Mouse (Mus musculus) layer of hippocampus, adult 8-10 months (tissue): ENCODE data around the gene Cct2. TPM values are rescaled to one million over a fixed set of nuclear protein-coding genes. Genes with fewer than 3 reads are reported as not detected.

Experiments
- total RNA-seq, 4 experiments: library from RNA; stranded (reverse); gene quantifications; 2 replicates each; pipeline ENCODE4 v1.2.4; 2022

The Cct2 gene
- total RNA-seq, 4 experiments from 2014 or later, result 161 to 170 (median 162) TPM

Other genes starting within 250 kb of the Cct2 start
- under 1 TPM in 2 of 4 experiments, not detected in 2; 0.14 to 0.47 TPM for gene Myrfl, start 166.9 kb downstream of the Cct2 start, total RNA-seq
- 10 to 100 TPM; 47.1 to 62.3 (median 58.9) TPM for gene Rab3ip, start 113.0 kb downstream of the Cct2 start, total RNA-seq
- not detected for gene Gm10271, start 91.2 kb downstream of the Cct2 start, total RNA-seq
- 1 to 10 TPM; 1.5 to 2.8 (median 2.5) TPM for gene Best3, start 77.5 kb downstream of the Cct2 start, total RNA-seq
- gene Lrrc10, start 18.5 kb downstream of the Cct2 start, total RNA-seq, result under 1 TPM in 1 of 4 experiments, not detected in 3; 0.23 TPM
- 10 to 100 TPM; 35.8 to 44.1 (median 40.8) TPM for gene Frs2, start 84.7 kb upstream of the Cct2 start, total RNA-seq
- 10 to 100 TPM; 39.1 to 45.2 (median 40.7) TPM for gene Yeats4, start 160.7 kb upstream of the Cct2 start, total RNA-seq
- not detected for gene 9530003J23Rik, start 174.9 kb upstream of the Cct2 start, total RNA-seq
- gene Lyz2, start 218.5 kb upstream of the Cct2 start, total RNA-seq, result 100 to 1,000 TPM in 2 of 4 experiments, 10 to 100 TPM in 2; 14.0 to 253 (median 119) TPM
- gene Lyz1, start 229.1 kb upstream of the Cct2 start, total RNA-seq, result 10 to 100 TPM in 2 of 4 experiments, 1 to 10 TPM in 2; 1.5 to 22.0 (median 11.7) TPM